Mouse (Mus musculus) liver, embryonic 12.5 days (tissue): Measurements from ENCODE around the gene Mthfsd. TPM values are rescaled to one million over a fixed set of nuclear protein-coding genes. Genes with fewer than 3 reads are reported as not detected.
A peak's percentile ranks its signal among the peaks of the same experiment; 100 is the strongest.

Source experiments
- ATAC-seq: fragments of 200-750 bp; cut with Nextera tagmentation; 2 replicates; pipeline ENCODE4 v1.8.0; 2017; ENCODE audit warnings: moderate number of reproducible peaks, mild to moderate bottlenecking, moderate library complexity
- H3K27ac ChIP-seq: fragments of 300-500 bp; sonication (generic); 2 replicates; pipeline ENCODE4 v1.5.1; 2016; ENCODE audit warnings: mild to moderate bottlenecking
- H3K27me3 ChIP-seq: fragments of 300-500 bp; sonication (generic); replicated peaks from 2 replicates; pipeline ENCODE4 v1.6.1; 2016; ENCODE audit warnings: mild to moderate bottlenecking, moderate library complexity
- H3K36me3 ChIP-seq: fragments of 300-500 bp; sonication (generic); 2 replicates; pipeline ENCODE4 v1.6.1; 2016; ENCODE audit warnings: mild to moderate bottlenecking, moderate library complexity
- H3K4me1 ChIP-seq: fragments of 300-500 bp; sonication (generic); 2 replicates; pipeline ENCODE4 v1.6.1; 2016
- H3K4me2 ChIP-seq: fragments of 300-500 bp; sonication (generic); 2 replicates; pipeline ENCODE4 v1.6.1; 2016; ENCODE audit warnings: mild to moderate bottlenecking, moderate library complexity
- H3K4me3 ChIP-seq: fragments of 300-500 bp; sonication (generic); 2 replicates; pipeline ENCODE4 v1.5.1; 2016; ENCODE audit warnings: mild to moderate bottlenecking, moderate library complexity
- H3K9ac ChIP-seq: fragments of 300-500 bp; sonication (generic); 2 replicates; pipeline ENCODE4 v1.6.1; 2016; ENCODE audit warnings: mild to moderate bottlenecking, moderate library complexity
- H3K9me3 ChIP-seq: fragments of 300-500 bp; sonication (generic); replicated peaks from 2 replicates; pipeline ENCODE4 v1.6.1; 2016; ENCODE audit warnings: mild to moderate bottlenecking, moderate library complexity
- WGBS: fragments of 180-500 bp; shearing (Covaris S2); methylation state at CpG from one replicate; pipeline ENCODE4 v1.1.7; 2016; ENCODE audit not compliant: insufficient replicate concordance; 5-methylcytosine and 5-hydroxymethylcytosine counted together
- polyA plus RNA-seq: library from polyadenylated mRNA; unstranded; fragments of >200 nt; fragmentation: Nextera tagmentation; extraction: Ambion mirVana; gene quantifications from 2 replicates; pipeline ENCODE4 v1.2.1, GENCODE M21; 2016

Mthfsd gene
- polyA plus RNA-seq, 1 experiment from 2014 or later: 32.4 TPM

DNA sequence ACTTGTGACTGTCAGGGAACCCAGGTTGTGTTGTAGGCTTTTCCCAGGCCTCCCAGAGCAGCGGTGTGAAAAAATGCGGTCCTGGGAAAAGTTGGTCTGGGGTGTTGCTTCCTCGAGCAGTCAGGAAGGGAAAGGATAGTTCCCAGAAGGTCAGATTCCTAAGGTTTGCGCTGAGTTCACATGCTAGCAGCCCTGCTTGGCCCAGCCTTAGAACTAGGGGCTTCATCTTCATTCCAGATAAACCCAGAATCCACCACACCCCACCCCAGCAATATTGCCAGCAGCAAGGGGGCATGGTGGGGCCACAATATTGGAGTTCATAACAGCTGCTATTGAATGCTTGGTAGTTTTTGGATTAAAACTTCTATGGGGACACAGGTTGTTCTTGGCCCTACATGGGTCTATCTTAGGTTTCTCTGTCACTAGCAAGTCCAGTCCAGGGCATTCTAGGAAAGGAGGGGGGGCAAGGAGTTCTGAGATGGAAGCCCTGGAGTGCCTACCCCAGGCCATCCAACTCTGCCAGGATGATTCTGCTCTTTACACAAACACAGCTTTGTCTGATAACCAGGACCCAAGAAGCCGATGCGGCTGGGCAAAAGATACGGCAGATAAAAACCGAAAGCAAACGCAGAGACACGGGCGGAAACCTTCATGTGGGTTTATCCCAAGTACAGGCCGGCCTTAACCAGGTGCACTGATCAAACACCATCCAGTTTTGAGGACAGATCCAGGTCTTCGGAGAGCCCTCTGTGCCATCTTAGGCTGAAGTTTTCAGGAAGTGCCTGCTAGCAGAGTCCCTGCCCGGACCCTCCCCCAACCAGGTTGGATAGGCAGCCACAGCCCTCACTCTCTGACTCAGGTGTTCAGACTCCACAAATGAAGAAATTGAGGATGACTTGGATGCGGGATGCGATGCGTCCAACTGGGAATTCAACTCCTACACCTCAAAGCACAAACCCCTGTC, 12.5 kb upstream of the Mthfsd start:
- Histone ChIP-seq H3K4me3 (no peak overlapping the region), H3K27ac (no peak overlapping the region), H3K4me2 (no peak overlapping the region), H3K27me3 (peaks cover 100% of the 10 kb centered on the region), H3K9me3 (no peaks in the 10 kb centered on the region), H3K9ac (no peak overlapping the region), H3K36me3 (no peaks in the 10 kb centered on the region), H3K4me1 (peaks cover 15% of the 10 kb centered on the region; the same call in 1 of the 2 replicates)
- no peak for ATAC-seq
- WGBS: 8% methylated on average over 17 of the region's 17 CpGs

DNA sequence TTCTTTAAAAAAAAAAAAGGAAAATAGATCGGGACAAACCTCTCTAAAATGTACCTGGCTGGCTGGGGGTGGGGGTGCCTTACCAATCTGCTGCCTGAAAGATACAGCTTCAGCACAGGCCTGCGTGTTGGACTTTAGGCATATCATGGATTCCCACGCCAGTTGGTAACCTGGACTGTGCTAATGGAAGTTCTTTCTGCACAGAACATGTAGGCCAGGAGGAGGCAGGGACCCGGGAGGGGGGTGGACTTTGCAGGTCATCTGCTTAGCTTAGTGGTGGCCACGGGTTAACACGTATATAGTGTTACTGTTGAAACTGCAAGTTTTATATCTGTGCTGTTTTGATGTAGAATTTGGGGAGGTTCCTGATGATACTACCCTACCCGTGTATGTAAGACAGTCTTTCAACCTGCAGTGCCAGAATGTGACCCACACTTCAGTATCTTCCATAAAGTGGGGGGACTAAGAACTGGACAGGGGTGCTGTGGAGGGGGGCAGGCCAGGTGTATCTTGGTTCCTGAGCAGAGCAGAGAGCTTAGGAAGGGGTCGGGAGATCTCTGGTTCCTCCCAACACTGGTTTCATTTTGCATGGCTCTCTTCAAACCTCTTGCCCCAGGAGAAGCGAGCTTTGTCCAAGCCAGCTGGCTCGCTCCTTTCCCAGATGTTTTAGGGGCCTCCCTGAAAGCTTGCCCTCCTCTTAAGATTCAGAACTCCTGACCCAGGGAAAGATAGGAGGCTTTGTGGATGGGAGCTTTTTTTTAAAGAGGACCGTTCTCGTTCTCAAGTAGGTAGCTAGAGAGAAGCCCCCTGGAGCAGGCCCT, 11.7 kb upstream of the Mthfsd start:
- H3K9ac ChIP-seq: no peak overlapping the region
- WGBS: 12% methylated on average over 12 of the region's 12 CpGs
- H3K27ac ChIP-seq: no peak overlapping the region
- H3K4me1 ChIP-seq: peaks cover 10% of the 10 kb centered on the region
- no peak for ATAC-seq
- no peaks in the 10 kb centered on the region for H3K36me3 ChIP-seq
- no peaks in the 10 kb centered on the region for H3K9me3 ChIP-seq
- no peak overlapping the region for H3K4me2 ChIP-seq
- no peak overlapping the region for H3K4me3 ChIP-seq
- peaks cover 100% of the 10 kb centered on the region for H3K27me3 ChIP-seq

GRCm38 (mm10) chr8:121118634-121119420, 10.6 kb upstream of the Mthfsd start:
- no peak overlapping the region for H3K27ac ChIP-seq

DNA sequence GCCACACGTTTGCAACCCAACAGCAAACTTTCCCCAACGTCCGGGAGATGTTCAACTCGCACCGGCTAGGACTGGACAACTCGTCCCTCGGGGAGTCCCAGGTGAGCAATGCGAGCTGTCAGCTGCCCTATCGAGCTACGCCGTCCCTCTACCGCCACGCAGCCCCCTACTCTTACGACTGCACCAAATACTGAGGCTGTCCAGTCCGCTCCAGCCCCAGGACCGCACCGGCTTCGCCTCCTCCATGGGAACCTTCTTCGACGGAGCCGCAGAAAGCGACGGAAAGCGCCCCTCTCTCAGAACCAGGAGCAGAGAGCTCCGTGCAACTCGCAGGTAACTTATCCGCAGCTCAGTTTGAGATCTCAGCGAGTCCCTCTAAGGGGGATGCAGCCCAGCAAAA, 9.7 kb upstream of the Mthfsd start:
- Histone ChIP-seq H3K36me3 (no peaks in the 10 kb centered on the region), H3K9ac (no peak overlapping the region), H3K9me3 (no peaks in the 10 kb centered on the region), H3K27me3 (peaks cover 99% of the 10 kb centered on the region), H3K27ac (no peak overlapping the region), H3K4me1 (peaks cover 10% of the 10 kb centered on the region), H3K4me3 (peak overlapping the region; percentile 54), H3K4me2 (peak overlapping the region; percentile 71)
- ATAC-seq: no peak
- WGBS: 3% methylated on average over 28 of the region's 28 CpGs

More at GRCm38 (mm10) chr8:121118634-121119420, 10.6 kb upstream of the Mthfsd start:
- Histone ChIP-seq H3K27me3 (peaks cover 100% of the 10 kb centered on the region), H3K36me3 (no peaks in the 10 kb centered on the region), H3K4me2 (no peak overlapping the region), H3K4me3 (peak overlapping the region; percentile 54), H3K9me3 (no peaks in the 10 kb centered on the region), H3K4me1 (peaks cover 10% of the 10 kb centered on the region), H3K9ac (no peak overlapping the region)
- no peak for ATAC-seq
- WGBS: 4% methylated on average over 18 of the region's 18 CpGs

DNA sequence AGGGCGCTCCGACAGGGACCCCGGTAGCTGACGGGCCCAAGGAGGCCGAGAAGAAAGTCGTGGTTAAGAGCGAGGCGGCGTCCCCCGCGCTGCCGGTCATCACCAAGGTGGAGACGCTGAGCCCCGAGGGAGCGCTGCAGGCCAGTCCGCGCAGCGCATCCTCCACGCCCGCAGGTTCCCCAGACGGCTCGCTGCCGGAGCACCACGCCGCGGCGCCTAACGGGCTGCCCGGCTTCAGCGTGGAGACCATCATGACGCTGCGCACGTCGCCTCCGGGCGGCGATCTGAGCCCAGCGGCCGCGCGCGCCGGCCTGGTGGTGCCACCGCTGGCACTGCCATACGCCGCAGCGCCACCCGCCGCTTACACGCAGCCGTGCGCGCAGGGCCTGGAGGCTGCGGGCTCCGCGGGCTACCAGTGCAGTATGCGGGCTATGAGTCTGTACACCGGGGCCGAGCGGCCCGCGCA, 9.0 kb upstream of the Mthfsd start:
- no peak for ATAC-seq
- no peak overlapping the region for H3K9ac ChIP-seq
- H3K36me3 ChIP-seq: no peaks in the 10 kb centered on the region
- peak overlapping the region; percentile 54 for H3K4me3 ChIP-seq
- WGBS: 1% methylated on average over 57 of the region's 62 CpGs
- peaks cover 99% of the 10 kb centered on the region for H3K27me3 ChIP-seq
- H3K4me2 ChIP-seq: peak overlapping the region; percentile 71
- H3K4me1 ChIP-seq: peaks cover 10% of the 10 kb centered on the region
- H3K27ac ChIP-seq: no peak overlapping the region
- H3K9me3 ChIP-seq: no peaks in the 10 kb centered on the region

GRCm38 (mm10) chr8:121116591-121117185, 8.5 kb upstream of the Mthfsd start:
- Histone ChIP-seq H3K4me1 (peaks cover 10% of the 10 kb centered on the region), H3K9me3 (no peaks in the 10 kb centered on the region), H3K4me2 (peak overlapping the region; percentile 71), H3K4me3 (peak overlapping the region; percentile 54), H3K36me3 (no peaks in the 10 kb centered on the region), H3K9ac (peak overlapping the region; percentile 48), H3K27ac (peak overlapping the region; percentile 8; the same call in 1 of the 2 replicates), H3K27me3 (peaks cover 99% of the 10 kb centered on the region)
- no peak for ATAC-seq
- WGBS: under 1% methylated on average over 55 of the region's 55 CpGs

- H3K27ac ChIP-seq: peak within 1 kb of the TSS; percentile 8; the same call in 1 of the 2 replicates
- 1% methylated on average over 25 of the region's 25 CpGs for WGBS
- peaks cover 99% of the 10 kb centered on the region for H3K27me3 ChIP-seq
- H3K9ac ChIP-seq: peak within 1 kb of the TSS; percentile 48
- no peaks in the 10 kb centered on the region for H3K36me3 ChIP-seq
- peak within 1 kb of the TSS; percentile 71 for H3K4me2 ChIP-seq
- peaks cover 10% of the 10 kb centered on the region for H3K4me1 ChIP-seq
- ATAC-seq: no peak
- H3K9me3 ChIP-seq: no peaks in the 10 kb centered on the region
- H3K4me3 ChIP-seq: peak within 1 kb of the TSS; percentile 54
These were observed 7.8 kb upstream of the Mthfsd start, which contains the start of gene Foxc2 for GRCm38 (mm10) chr8:121115948-121116347. Gene Foxc2, plus strand, starts transcription at chr8:121116171.

- H3K4me3 ChIP-seq: no peak overlapping the region
- H3K36me3 ChIP-seq: no peaks in the 10 kb centered on the region
- no peak overlapping the region for H3K9ac ChIP-seq
- H3K9me3 ChIP-seq: no peaks in the 10 kb centered on the region
- H3K27ac ChIP-seq: no peak overlapping the region
- peaks cover 10% of the 10 kb centered on the region for H3K4me1 ChIP-seq
- ATAC-seq: no peak
- WGBS: 2% methylated on average over 25 of the region's 25 CpGs
- no peak overlapping the region for H3K4me2 ChIP-seq
- H3K27me3 ChIP-seq: peaks cover 99% of the 10 kb centered on the region
These were observed 6.9 kb upstream of the Mthfsd start for GRCm38 (mm10) chr8:121115136-121115535.

- peaks cover 88% of the 10 kb centered on the region for H3K27me3 ChIP-seq
These were observed 5.1 kb upstream of the Mthfsd start for GRCm38 (mm10) chr8:121113261-121113660.

GRCm38 (mm10) chr8:121111145-121111907, 3.1 kb upstream of the Mthfsd start:
- H3K36me3 ChIP-seq: peaks cover 3% of the 10 kb centered on the region; the same call in 1 of the 2 replicates
- WGBS: 25% methylated on average over 7 of the region's 7 CpGs
- no peak overlapping the region for H3K9ac ChIP-seq
- H3K4me3 ChIP-seq: no peak overlapping the region
- H3K9me3 ChIP-seq: no peaks in the 10 kb centered on the region
- H3K4me1 ChIP-seq: peaks cover 27% of the 10 kb centered on the region
- H3K27me3 ChIP-seq: peaks cover 68% of the 10 kb centered on the region
- H3K4me2 ChIP-seq: no peak overlapping the region
- no peak overlapping the region for H3K27ac ChIP-seq
- ATAC-seq: no peak

More at GRCm38 (mm10) chr8:121113261-121113660, 5.1 kb upstream of the Mthfsd start:
- H3K36me3 ChIP-seq: no peaks in the 10 kb centered on the region
- peak; percentile 33; the same call in 1 of the 2 replicates for ATAC-seq
- no peak overlapping the region for H3K4me2 ChIP-seq
- H3K4me3 ChIP-seq: no peak overlapping the region
- peaks cover 18% of the 10 kb centered on the region for H3K4me1 ChIP-seq
- H3K9ac ChIP-seq: no peak overlapping the region
- H3K27ac ChIP-seq: no peak overlapping the region
- 2% methylated on average over 21 of the region's 21 CpGs for WGBS
- H3K9me3 ChIP-seq: no peaks in the 10 kb centered on the region
